Comparison of ENCODE assay signal across 8 mouse cellular contexts in genomic region chr10:13967451-13968233, GRCm38 (mm10). TPM values are rescaled to one million over a fixed set of nuclear protein-coding genes. Genes with fewer than 3 reads are reported as not detected.
DNase-seq lines count a peak whose midpoint lies in the region; ATAC-seq lines count a peak whose summit lies in the region.

No protein-coding gene starts in this region.

- H3K27me3 ChIP-seq in hindbrain, embryonic 14.5 days (ENCODE audit: control insufficient read depth, insufficient read depth, low read length), result no peaks in the 10 kb centered on the region

- H3K4me3 ChIP-seq in hindbrain, embryonic 14.5 days (replicated peaks; ENCODE audit: low read length), result peak overlapping the region; percentile 53

- H3K9ac ChIP-seq in hindbrain, embryonic 14.5 days, result peak overlapping the region; percentile 73

- peak; percentile 77 for ATAC-seq in hindbrain, embryonic 14.5 days (ENCODE audit: low FRiP score)

- no peaks in the 10 kb centered on the region for H3K9me3 ChIP-seq in hindbrain, embryonic 14.5 days (ENCODE audit: control insufficient read depth, low read length)

- H3K36me3 ChIP-seq in hindbrain, embryonic 14.5 days (replicated peaks; ENCODE audit: control insufficient read depth, insufficient read depth), result no peaks in the 10 kb centered on the region

- no peaks in the 10 kb centered on the region; the same call in 1 of the 2 replicates for H3K4me1 ChIP-seq in hindbrain, embryonic 14.5 days (replicated peaks; ENCODE audit: control insufficient read depth, insufficient read depth, low read length)

- DNase-seq in Muller cell, postnatal 12 days (ENCODE audit: inconsistent ontology term), result peak; percentile 92
- peak; percentile 81 to 83 for DNase-seq in cerebellum, postnatal 10 days
- DNase-seq in frontal cortex, postnatal 36 days (ENCODE audit: low spot score in 2 of 2), result peak; percentile 81 to 87
- DNase-seq in hindbrain, embryonic 14.5 days (ENCODE audit: low spot score), result peak; percentile 77
- peak; percentile 79 to 82 for DNase-seq in layer of hippocampus, postnatal 36 days
- DNase-seq in lung, postnatal 14 days, result peak; percentile 85
- peak; percentile 76 for DNase-seq in ovary, postnatal 36 days (ENCODE audit: low spot score)
- peak; percentile 89 to 93 for DNase-seq in thymus, postnatal 10 days (ENCODE audit: low spot score in 2 of 2)

- peak overlapping the region; percentile 93 for H3K27ac ChIP-seq in hindbrain, embryonic 14.5 days

- WGBS in hindbrain, embryonic 14.5 days, result 1% methylated on average over 36 of the region's 36 CpGs

- peak overlapping the region; percentile 100 for H3K4me2 ChIP-seq in hindbrain, embryonic 14.5 days (replicated peaks)

RNA-seq across cellular contexts. Expression of gene Hivep2, which starts 1.8 kb away (rescaled TPM):
- 17.0 and 20.9 TPM in 2 replicates for polyA plus RNA-seq in hindbrain, embryonic 14.5 days (2014; fragmentation: Nextera tagmentation; extraction: Ambion mirVana)
- 100 to 1,000 TPM; 202 to 208 TPM for total RNA-seq in layer of hippocampus, postnatal 36 days (2021)

Comparison
In these comparisons a context has a peak if more than half of its experiments do, and no peak if none do; other contexts are left out.
1. Peak in every context shown above with its lines: DNase-seq, ATAC-seq, H3K4me3 ChIP-seq and H3K27ac ChIP-seq.